Mouse (Mus musculus): ENCODE measurements around the gene Tmem178.

Tmem178 gene

DNA sequence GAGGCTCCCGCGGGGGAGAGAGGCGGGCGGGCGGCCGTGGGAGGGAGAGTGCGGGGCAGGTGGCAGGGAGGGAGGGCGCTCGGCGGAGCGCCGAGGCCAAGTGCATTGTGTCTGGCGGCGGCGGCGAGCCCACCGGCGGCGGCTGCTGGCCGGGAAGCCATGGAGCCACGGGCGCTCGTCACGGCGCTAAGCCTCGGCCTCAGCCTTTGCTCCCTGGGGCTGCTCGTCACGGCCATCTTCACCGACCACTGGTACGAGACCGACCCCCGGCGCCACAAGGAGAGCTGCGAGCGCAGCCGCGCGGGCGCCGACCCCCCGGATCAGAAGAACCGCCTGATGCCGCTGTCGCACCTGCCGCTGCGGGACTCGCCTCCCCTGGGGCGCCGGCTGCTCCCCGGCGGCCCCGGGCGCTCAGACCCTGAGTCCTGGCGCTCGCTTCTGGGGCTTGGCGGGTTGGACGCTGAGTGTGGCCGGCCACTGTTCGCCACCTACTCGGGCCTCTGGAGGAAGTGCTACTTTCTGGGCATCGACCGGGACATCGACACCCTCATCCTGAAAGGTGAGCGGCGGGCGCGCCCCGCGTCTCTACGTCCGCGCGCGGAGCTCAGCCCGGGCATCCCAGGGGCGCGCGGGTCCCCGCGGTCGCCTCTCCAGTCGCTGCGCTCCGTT, at the start of gene Tmem178:
Gene Tmem178 (plus strand): TSS at position 103 of the 669 bp plus-strand sequence.
- no peak for TF ChIP-seq GATA4 (IDR thresholded peaks at IDR 0.05; ENCODE audit: insufficient replicate concordance, low read length)

DNA sequence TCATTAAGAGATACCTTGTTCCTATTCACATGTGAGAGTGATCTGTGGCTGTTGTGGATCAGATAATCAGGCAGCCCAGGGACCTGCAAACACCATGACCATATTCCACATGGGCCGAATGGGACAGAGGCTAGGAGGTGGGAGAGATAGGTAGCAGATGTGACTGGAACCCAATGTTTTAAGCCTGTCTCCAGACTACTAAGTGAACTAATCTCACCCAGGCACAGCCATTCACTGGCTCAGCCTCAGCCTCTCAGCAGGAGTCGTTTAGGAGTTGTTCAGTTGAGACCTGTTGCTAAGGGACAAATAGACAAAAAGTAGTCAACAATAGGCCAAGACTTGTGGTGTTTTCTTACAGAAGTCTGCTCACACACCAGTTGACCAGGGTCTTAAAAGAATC, 48.0 kb upstream of the Tmem178 start:
- TF ChIP-seq GATA4 (IDR thresholded peaks at IDR 0.05; ENCODE audit: insufficient replicate concordance, low read length): no peak

DNA sequence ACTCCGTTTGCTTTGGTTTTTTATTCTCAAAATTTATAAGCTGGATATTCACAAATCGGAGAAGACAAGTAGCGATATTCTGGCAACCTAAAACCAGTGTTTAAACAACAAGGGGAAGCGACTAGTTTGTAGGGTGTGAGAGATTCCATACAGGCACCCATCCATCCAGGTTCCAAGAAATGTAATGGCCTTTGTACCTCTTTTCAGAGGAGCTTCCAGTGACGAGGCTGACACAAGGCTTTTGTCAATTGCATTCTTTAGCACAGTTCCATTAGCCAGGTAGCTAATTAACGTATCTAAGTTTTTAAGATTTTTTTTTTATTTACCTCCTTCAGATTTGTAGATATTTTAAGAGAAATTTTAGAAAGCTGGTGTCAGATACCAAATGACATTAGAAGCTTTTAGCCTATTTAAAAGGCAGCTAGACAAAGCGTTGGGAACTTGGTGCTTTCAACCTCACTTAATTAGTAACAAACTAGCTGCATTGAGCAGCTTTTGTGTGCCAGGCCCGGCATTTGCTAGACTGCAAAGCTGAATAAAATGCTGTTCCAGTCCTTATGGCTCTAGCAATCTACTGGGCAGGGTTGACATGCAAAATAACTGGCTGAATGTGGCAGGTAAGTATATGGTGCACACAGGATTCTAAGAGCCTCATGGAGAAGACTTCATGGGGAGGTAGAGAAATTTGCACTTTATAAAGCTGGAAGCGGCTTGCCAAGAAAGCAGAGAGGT, 46.6 kb upstream of the Tmem178 start:
- no peak for TF ChIP-seq GATA4 (IDR thresholded peaks at IDR 0.05; ENCODE audit: insufficient replicate concordance, low read length)

DNA sequence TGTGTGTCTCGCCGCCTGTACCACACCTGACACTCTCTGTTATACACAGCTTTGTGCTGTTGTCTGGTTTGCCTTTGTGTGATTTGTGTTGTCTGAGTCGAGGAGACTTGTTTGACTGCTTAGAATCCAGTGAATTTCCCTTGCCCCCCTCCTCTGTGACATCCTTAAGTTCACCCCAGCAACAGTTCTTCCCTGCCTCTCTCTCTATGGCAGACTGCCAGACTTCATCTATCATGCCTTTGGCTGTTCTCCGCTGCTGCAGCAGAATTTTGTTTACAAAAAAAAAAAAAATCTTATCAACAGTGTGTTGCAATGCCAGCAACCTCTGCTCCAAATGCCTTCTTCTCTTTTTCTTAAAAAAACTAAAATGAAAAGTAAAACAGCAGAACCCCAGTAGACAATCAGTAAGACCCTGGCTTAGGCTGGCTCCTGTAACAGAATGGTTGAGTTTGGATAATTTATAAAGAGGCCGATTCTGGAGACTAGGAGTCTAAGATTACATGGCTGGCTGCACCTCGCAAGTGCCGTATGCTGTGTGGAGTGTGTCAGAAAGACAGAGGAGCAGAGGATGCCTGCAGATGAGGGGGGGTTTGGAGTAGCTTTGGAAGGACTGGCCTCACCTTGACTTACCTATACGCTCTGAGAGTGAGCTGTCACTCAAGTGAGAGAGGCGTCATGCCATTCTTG, 44.8 kb upstream of the Tmem178 start:
- TF ChIP-seq GATA4 (IDR thresholded peaks at IDR 0.05; ENCODE audit: insufficient replicate concordance, low read length): peak; percentile 47; the same call in 1 of the 2 replicates

DNA sequence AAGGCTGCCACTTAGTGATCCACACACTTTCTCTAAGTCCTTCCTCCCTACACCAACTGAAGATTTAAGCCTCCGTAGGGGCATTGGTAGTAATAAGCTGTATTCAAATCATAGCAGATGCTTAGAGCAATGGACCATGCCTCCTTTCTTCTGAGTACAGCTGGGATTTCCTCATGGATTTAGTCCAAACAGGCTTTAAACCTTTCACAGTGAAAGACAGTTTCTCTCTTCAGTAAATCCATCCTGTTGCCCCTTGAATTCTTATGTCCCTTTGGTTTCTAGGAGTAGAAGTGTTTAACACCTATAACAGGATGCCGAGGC, 44.3 kb upstream of the Tmem178 start:
- TF ChIP-seq GATA4 (IDR thresholded peaks at IDR 0.05; ENCODE audit: insufficient replicate concordance, low read length): no peak

DNA sequence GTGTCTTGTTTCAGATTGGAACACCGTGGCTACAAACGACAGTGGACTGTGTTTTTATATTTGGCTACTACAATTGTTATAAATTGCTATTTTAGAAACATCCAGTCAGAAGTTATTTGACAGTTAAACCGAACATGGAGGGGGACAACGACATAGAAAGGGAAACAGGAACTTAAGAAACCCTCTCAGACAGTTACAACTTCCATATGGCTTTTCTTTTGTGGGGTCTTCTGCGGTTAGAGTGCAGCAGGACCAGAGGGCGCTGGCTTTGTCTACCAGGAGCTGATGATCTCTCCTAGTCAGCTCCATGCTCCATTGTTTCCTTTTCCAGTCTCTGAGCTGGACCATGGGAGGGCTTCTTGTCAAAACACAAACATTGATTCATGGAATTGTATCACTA, 42.5 kb upstream of the Tmem178 start:
- TF ChIP-seq GATA4 (IDR thresholded peaks at IDR 0.05; ENCODE audit: insufficient replicate concordance, low read length): no peak

DNA sequence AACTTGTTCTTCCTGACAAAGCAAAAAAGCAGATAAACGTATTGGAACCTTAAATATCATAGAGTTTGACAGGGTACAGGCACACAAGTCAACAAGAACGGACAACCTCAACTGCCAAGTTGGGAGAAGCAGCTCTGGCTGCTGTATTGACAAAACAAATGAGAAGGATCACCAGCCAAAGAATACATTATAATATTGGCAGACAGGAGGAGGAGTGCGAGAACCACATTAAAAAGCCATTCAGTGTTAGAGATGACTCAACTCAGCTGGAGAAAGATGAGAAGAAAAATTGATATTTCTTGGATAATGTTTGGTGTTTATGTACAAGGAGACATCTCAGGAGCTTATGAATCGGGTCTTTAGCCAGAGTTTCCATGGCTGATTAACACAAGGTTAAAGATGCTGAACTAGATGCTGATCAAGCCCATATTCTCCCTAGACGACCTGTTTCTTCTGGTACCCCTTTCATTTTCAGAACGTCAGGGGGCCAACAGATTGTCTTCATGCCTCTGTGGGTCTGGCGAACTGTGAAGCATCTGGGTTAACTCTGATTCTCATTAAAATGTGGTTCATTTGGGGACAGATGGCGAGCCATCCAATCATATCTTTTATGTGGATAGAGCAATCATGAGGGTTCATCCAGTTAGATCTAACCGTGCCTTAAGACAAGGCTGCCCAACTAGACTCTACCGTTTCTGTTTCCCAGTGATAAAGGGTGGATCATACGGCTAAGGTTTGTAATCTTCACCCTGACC, 41.1 kb upstream of the Tmem178 start:
- no peak for TF ChIP-seq GATA4 (IDR thresholded peaks at IDR 0.05; ENCODE audit: insufficient replicate concordance, low read length)

DNA sequence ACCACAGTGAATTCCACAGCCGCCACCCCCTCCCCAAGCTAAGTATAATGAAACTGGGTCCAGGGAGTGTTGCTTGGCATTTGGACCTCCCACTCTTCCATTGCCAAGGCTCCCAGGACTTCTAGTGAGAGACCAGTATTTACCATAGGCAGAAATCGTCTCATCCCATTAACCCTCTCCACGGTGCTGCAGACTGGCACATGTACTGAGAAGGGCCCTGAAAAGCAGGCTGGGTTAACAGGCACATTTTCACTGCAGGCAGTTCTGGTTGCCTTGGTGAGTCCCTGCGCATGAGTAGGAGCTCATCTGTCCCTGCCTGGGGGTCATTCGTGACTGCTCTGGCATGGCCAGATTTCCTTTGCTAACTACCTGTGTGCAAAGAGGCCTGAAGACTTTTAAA, 40.4 kb upstream of the Tmem178 start:
- TF ChIP-seq GATA4 (IDR thresholded peaks at IDR 0.05; ENCODE audit: insufficient replicate concordance, low read length): no peak

DNA sequence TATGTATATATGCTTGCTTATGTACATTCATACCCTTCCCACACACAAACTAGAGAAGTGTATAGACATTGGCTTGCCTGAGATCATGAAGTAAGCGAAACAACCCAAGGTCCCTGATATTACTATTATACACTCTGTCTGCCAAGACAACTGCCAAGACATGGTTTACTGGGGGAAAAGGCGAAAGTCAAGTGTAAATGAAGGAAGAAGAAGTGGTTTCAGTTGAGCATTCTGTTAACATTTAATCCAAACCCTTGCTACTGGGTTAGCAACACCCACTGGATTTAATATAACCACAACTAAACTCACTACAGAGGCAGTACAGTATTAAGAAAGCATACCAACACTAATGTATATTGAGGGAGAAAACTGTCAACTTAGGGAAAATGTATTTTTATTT, 28.8 kb upstream of the Tmem178 start:
- TF ChIP-seq GATA4 (IDR thresholded peaks at IDR 0.05; ENCODE audit: insufficient replicate concordance, low read length): no peak

DNA sequence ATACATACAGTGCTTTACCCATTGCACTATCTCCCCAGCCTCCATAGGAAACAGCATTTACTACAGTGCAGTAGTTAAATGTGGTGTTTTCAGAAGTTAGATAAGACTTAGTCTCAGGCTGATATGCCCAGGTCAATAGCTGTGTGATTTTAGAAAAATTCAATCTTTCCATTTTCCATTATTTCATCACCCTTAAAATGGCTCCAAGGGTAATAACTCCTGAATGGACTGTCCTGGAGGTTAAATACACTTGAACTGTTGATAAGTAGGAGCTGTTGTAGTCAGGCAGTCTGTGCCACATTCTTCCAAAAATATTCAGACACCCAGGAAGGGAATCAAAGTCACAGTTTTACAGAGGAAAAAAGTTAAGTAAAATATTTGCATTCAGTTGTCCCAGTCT, 25.2 kb upstream of the Tmem178 start:
- TF ChIP-seq GATA4 (IDR thresholded peaks at IDR 0.05; ENCODE audit: insufficient replicate concordance, low read length): no peak

DNA sequence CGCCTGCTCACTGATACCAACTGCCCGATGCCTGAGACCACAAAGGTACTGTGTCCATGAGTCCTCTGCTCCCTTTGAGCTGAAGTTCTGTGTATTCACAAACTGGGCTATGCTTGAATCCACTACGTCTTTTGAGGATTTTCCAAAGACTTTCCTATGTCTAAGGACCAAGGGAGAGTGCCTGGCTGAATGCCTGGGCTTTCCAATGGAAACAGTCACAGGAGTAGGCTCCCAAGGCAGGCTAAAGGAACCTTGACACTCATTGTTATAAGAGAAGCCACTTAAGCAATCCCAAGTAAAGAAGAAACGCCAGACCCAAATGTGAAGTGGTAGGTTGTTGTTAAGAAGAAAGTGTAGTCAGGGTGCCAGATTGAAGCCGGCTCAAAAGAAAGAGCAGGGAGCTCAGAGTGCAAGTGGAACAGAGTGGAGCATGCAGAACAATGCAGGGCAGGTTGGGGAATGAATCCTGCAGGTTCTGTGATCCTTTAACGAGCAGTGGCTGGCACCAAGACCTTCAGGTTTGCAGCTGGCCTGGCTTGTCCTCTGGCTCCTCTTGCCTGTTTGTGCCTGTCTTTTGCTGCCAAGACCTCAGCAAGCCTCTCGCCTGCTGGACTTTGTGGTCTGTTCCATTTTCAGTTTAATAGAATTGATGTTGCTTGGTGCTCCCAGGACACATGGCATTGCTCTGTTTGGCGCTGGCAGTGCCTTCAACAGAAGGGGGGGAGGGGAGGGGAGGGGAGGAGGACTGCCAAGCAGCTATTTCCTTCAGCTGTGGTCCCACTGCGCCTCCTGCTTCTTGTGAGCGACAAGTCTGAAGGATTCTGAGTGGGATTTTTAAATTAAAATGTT, 22.9 kb upstream of the Tmem178 start:
- TF ChIP-seq GATA4 (IDR thresholded peaks at IDR 0.05; ENCODE audit: insufficient replicate concordance, low read length): no peak

DNA sequence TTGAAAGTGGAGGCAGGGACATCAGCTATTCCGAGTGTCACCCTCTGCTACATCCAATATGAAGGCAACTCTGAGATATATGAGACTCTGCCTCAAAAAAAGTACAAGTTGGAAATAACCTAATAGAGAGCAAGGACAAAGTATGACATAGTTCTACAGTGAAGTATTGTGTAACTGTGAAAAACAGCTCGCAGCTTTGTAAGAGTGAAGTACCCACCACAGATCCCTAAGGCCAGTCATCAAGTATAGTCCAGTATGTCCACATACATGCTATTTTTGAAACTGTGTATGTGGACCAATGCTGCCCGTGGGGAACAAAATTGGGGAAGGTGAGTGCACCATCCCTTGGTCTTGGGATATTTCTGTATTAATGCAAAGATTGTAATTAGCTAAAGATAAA, 18.9 kb upstream of the Tmem178 start:
- TF ChIP-seq GATA4 (IDR thresholded peaks at IDR 0.05; ENCODE audit: insufficient replicate concordance, low read length): no peak

DNA sequence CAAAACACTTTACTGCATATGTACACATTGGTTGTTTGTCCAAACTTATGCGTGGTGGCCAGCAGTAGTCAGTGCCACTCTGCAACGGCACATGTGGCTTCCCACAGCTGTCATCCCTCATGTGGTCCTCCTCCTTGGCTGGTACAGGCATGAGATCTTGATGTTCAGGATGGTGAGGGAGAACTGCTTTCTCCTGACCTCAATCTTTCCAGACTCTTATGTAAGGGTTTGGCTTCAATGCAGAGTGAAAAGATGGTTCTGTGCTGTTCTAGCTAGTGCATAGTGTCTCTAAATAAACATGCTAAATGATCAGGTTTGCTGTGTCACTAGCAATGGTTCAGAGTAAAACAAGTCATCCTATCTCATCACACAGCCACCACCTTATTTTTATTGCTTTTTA, 17.3 kb upstream of the Tmem178 start:
- TF ChIP-seq GATA4 (IDR thresholded peaks at IDR 0.05; ENCODE audit: insufficient replicate concordance, low read length): no peak

DNA sequence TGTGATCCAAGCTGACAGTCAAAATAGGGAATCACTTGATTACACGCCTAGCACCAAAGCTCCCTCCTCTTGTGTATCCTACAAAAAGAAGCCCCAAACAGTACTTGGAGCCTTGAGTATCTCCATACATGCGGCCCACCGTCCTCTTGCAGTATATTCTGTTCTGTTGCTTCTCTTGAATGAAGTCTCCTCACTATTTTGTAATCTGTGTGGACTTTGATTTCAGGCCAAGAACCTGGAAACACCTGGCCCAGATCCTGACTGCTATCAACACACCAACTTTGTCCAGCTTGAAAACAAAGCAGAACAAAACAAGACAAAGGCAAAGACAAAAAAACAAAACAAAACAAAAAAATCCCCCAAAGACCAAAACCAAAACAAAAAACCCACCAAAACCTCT, 11.7 kb upstream of the Tmem178 start:
- no peak for TF ChIP-seq GATA4 (IDR thresholded peaks at IDR 0.05; ENCODE audit: insufficient replicate concordance, low read length)
